Mouse (Mus musculus) ES-E14 (cell line): ENCODE results near the gene Tmem245.

Source experiments
- CHD2 ChIP-seq: IDR thresholded peaks from 2 replicates; pipeline ENCODE4 v1.6.1; 2014; ENCODE audit warnings: mild to moderate bottlenecking, low read depth, low read length, inconsistent platforms
- HCFC1 ChIP-seq: IDR thresholded peaks from 2 replicates; pipeline ENCODE4 v1.6.1; 2012; ENCODE audit warnings: low read length, inconsistent platforms, borderline replicate concordance; ENCODE audit not compliant: insufficient read depth
- MAFK ChIP-seq: IDR thresholded peaks from 2 replicates; pipeline ENCODE4 v1.6.1; 2014; ENCODE audit warnings: mild to moderate bottlenecking, low read depth, low read length, inconsistent platforms; ENCODE audit not compliant: insufficient read depth
- ZC3H11A ChIP-seq: IDR thresholded peaks from 2 replicates; pipeline ENCODE4 v1.6.1; 2012; ENCODE audit warnings: low read depth, mild to moderate bottlenecking, inconsistent platforms, low read length, borderline replicate concordance
- ZNF384 ChIP-seq: IDR thresholded peaks from 2 replicates; pipeline ENCODE4 v1.6.1; 2012; ENCODE audit warnings: low read depth, low read length, inconsistent platforms

DNA sequence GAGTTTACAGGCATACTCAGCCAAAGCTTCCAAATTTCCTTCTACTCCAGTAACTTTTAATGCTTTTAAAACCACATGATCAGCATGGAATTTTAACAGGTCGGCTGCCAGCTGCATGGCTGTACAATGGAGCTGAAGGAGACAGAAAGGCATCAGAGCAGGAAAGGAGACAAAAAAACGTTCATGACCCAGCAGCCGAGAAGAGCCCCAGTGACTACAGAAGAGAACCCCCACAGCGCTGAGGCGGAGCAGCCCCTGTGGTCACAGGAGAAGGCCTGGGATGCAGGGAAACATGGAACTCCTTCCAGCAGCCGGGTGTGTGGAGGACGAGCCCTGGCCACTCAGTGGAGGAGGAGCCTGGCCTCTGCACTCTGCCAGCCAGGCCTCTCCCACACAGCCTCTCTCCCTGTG is 117.7 kb downstream of the Tmem245 start:
- TF ChIP-seq CHD2 (no peak), ZNF384 (no peak), MAFK (no peak), HCFC1 (no peak), ZC3H11A (no peak)
